Mouse (Mus musculus) small intestine, adult 2 months (tissue): Measurements from ENCODE around the gene Pard3. TPM values are rescaled to one million over a fixed set of nuclear protein-coding genes. Genes with fewer than 3 reads are reported as not detected.

Source experiments
- H3K27ac ChIP-seq: fragments of 200-500 bp; 2 replicates; pipeline ENCODE4 v1.5.1; 2012; ENCODE audit warnings: low read depth, low read length, control low read depth, inconsistent platforms; ENCODE audit not compliant: insufficient read depth
- H3K27me3 ChIP-seq: fragments of 200-500 bp; 2 replicates; pipeline ENCODE4 v1.6.1; 2012; ENCODE audit warnings: mild to moderate bottlenecking, moderate library complexity, low read length, inconsistent platforms; ENCODE audit not compliant: control insufficient read depth, insufficient read depth
- H3K36me3 ChIP-seq: fragments of 200-500 bp; 2 replicates; pipeline ENCODE4 v1.6.1; 2012; ENCODE audit warnings: mild to moderate bottlenecking, low read length, control low read depth, inconsistent platforms; ENCODE audit not compliant: control insufficient read depth, insufficient read depth
- H3K4me1 ChIP-seq: fragments of 200-500 bp; 2 replicates; pipeline ENCODE4 v1.6.1; 2012; ENCODE audit warnings: low read length, inconsistent platforms, mixed read lengths; ENCODE audit not compliant: control insufficient read depth, insufficient read depth, insufficient read length
- H3K4me3 ChIP-seq: fragments of 200-500 bp; 2 replicates; pipeline ENCODE4 v1.5.1; 2012; ENCODE audit warnings: low read depth, mild to moderate bottlenecking, control low read depth, inconsistent platforms, low read length, moderate library complexity
- CTCF ChIP-seq: fragments of 200-500 bp; IDR thresholded peaks from 2 replicates; pipeline ENCODE4 v1.5.1; 2012; ENCODE audit warnings: low read depth, mild to moderate bottlenecking, control low read depth, inconsistent platforms, low read length, moderate library complexity, mixed read lengths; ENCODE audit not compliant: insufficient replicate concordance, insufficient read length; ENCODE audit errors: extremely low read depth
- POLR2A ChIP-seq: fragments of 200-500 bp; IDR thresholded peaks from 2 replicates; pipeline ENCODE4 v1.6.1; 2012; ENCODE audit warnings: low read depth, mild to moderate bottlenecking, control low read depth, inconsistent platforms, low read length, moderate library complexity
- WGBS: fragments of 180-500 bp; shearing (Covaris S2); methylation state at CpG from one replicate; pipeline ENCODE4 v1.1.7; 2018; 5-methylcytosine and 5-hydroxymethylcytosine counted together
- polyA plus RNA-seq: library from polyadenylated mRNA; depleted of rRNA; stranded (reverse); fragments of >200 nt; gene quantifications from 2 replicates; pipeline ENCODE4 v1.2.3, GENCODE M21; 2012

The Pard3 gene
- polyA plus RNA-seq, 1 experiment: 52.9 TPM

- TF ChIP-seq CTCF: no peak
- no peak for TF ChIP-seq POLR2A
- Histone ChIP-seq H3K4me1 (peaks cover 7% of the 10 kb centered on the region), H3K27me3 (no peaks in the 10 kb centered on the region), H3K36me3 (no peaks in the 10 kb centered on the region), H3K4me3 (no peak overlapping the region), H3K27ac (no peak overlapping the region)
- 55% methylated on average over 10 of the region's 10 CpGs for WGBS
These were observed 28.9 kb downstream of the Pard3 start for GRCm38 (mm10) chr8:127092383-127093112.

- peaks cover 7% of the 10 kb centered on the region for H3K4me1 ChIP-seq
- no peaks in the 10 kb centered on the region for H3K27me3 ChIP-seq
- no peak overlapping the region for H3K27ac ChIP-seq
- H3K4me3 ChIP-seq: no peak overlapping the region
- TF ChIP-seq CTCF (no peak), POLR2A (no peak)
- no peaks in the 10 kb centered on the region for H3K36me3 ChIP-seq
- 75% methylated on average over 3 of the region's 3 CpGs for WGBS
These were observed 29.4 kb downstream of the Pard3 start for GRCm38 (mm10) chr8:127093113-127093426.

DNA sequence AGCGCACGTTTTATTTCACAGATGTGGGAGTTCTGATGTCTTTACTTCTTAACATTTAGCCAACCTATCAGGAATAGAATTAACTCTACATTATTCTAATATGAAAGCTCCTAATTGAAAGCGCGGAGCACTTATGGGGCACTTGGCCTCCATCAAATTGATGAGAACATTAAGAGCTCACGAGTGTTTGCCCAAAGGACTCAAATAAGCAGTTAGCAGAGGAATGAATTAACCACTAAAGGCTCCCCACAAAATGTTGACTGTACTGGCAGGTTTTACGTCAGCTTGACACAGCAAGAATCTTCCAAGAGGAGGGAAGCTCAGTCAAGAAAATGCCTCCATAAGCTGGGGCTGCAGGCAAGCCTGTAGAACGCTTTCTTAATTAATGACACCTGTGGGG, 32.1 kb downstream of the Pard3 start:
- Histone ChIP-seq H3K4me1 (peaks cover 5% of the 10 kb centered on the region), H3K27me3 (no peaks in the 10 kb centered on the region), H3K4me3 (no peak overlapping the region), H3K36me3 (no peaks in the 10 kb centered on the region), H3K27ac (no peak overlapping the region)
- TF ChIP-seq POLR2A (no peak), CTCF (no peak)
- WGBS: 91% methylated on average over 7 of the region's 7 CpGs

DNA sequence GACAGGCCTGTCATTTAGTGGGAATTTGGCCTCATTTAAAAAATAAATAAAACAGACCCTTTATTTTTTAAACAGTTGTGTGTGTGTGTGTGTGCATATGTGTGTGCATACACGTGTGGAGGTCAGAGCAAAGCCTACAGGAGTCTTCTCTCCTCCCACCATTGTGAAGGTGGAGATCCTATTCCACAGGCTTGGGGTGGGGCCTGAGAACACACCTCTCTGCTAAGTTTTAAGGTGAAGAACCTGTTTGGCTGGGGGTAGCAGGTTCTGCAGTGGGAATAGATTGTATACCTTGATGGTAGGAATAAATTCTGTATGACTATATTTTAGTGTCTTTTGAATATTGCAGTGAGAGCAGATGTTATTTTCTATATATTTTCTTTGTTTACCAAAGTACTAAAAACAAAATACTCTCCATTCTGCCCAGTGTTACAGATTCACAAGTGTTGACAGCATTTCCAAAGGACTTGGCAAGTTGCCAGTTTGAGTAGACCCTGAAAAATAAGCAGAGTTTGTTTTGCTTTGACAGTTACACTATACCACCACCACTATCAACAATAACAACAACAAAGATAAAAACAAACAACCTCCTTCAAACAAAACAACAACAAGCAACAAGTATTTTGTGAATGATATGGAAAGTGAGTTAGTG, 35.9 kb downstream of the Pard3 start:
- Histone ChIP-seq H3K27ac (no peak overlapping the region), H3K36me3 (no peaks in the 10 kb centered on the region), H3K4me1 (peaks cover 7% of the 10 kb centered on the region; the same call in 1 of the 2 replicates), H3K4me3 (no peak overlapping the region), H3K27me3 (no peaks in the 10 kb centered on the region)
- TF ChIP-seq CTCF (no peak), POLR2A (no peak)
- 41% methylated on average over 1 of the region's 1 CpGs for WGBS

DNA sequence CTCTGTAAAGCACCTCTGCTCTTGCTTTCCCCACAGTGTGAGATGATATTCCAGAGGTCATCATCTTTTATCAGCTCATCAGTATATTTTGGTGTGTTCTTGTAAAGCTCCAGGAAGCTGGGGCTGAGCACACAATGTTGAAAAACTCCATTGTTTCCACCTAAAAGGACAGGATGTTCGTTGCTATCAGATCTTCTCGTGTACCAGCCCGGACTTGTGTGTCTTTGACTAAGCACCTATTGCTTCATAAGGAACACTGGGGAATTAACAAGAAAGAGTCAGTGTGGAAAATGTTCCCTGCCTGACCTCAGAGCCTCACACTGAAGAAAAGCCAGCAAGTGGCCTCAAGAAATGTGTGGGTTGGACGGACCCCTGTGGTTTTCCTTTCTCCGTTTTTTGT, 39.6 kb downstream of the Pard3 start:
- Histone ChIP-seq H3K27me3 (no peaks in the 10 kb centered on the region), H3K4me3 (no peak overlapping the region), H3K4me1 (peaks cover 9% of the 10 kb centered on the region), H3K27ac (no peak overlapping the region), H3K36me3 (no peaks in the 10 kb centered on the region)
- WGBS: 50% methylated on average over 5 of the region's 5 CpGs
- TF ChIP-seq POLR2A (no peak), CTCF (no peak)

DNA sequence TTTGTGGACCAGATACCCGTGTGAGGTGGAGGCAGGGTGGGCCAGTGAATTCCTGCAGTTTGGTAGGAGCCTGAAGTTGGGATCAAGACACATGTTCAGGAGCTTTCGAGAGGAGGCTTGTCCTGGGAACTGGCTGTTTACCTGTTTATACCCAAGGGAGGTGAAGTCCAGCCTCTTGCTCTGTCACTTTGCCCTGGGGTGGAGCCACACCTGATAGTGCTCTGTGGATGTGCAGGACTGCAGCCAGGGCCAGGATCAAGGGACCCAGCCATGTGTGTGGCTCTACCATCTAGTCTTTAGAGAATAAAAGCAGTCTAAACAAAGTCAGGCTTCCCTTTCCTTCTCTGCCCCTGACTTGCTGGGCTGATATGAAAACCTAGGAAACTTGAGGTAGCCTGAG, 40.9 kb downstream of the Pard3 start:
- Histone ChIP-seq H3K27me3 (no peaks in the 10 kb centered on the region), H3K4me3 (no peak overlapping the region), H3K4me1 (peaks cover 9% of the 10 kb centered on the region), H3K36me3 (no peaks in the 10 kb centered on the region), H3K27ac (peak overlapping the region; percentile 55; the same call in 1 of the 2 replicates)
- WGBS: 27% methylated on average over 2 of the region's 2 CpGs
- TF ChIP-seq CTCF (no peak), POLR2A (no peak)

DNA sequence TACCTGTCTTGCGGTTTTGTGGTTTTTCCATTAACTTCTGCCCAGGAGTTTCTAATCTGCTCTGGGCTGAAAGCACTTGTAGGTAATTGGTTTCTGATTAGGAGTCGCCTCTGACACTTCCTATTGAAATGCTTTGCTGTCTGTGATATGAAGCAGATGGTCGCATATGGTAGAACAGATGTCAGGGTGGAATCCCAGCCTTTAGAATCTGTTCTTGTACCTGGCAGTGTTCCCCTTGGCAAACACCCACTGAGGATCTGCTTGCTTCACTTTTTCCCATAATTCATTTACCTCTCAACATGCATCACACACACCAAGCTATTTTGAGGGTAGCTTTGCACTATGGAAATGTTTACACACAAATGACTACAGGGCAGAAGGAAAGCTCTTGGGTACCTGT, 44.2 kb downstream of the Pard3 start:
- WGBS: 50% methylated on average over 3 of the region's 3 CpGs
- Histone ChIP-seq H3K36me3 (no peaks in the 10 kb centered on the region), H3K4me3 (no peak overlapping the region), H3K27ac (no peak overlapping the region), H3K27me3 (no peaks in the 10 kb centered on the region), H3K4me1 (peaks cover 15% of the 10 kb centered on the region)
- TF ChIP-seq POLR2A (no peak), CTCF (no peak)

DNA sequence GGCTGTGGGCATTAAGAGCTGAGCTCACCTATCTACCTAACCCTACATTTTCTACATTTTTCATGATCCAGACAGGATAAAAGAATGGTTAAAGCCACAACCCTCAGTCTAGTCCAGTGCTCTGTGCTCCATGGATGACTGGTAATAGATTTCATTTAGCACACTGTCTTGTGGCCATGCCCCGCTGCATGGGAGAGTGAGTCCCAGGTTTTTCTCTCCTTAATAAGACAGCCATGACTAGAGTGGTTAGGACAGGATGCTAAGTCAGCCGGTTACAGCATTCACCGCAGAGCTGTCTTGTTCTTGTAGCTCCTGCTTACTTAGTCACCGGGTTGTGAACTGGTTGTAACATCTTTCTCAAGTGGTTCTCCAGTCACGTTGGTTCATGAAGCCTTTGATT, 49.5 kb downstream of the Pard3 start:
- TF ChIP-seq CTCF: no peak
- no peak for TF ChIP-seq POLR2A
- Histone ChIP-seq H3K27me3 (no peaks in the 10 kb centered on the region), H3K27ac (no peak overlapping the region), H3K4me1 (peaks cover 12% of the 10 kb centered on the region; the same call in 1 of the 2 replicates), H3K4me3 (no peak overlapping the region), H3K36me3 (no peaks in the 10 kb centered on the region)
- 72% methylated on average over 5 of the region's 5 CpGs for WGBS
